Mouse (Mus musculus) large intestine, adult 2 months (tissue): Measurements from ENCODE around the gene Klc2. TPM values are rescaled to one million over a fixed set of nuclear protein-coding genes. Genes with fewer than 3 reads are reported as not detected.
"Not testable (repeated sequence)": the region's sequence is repeated elsewhere in the genome, so short reads cannot be mapped to it uniquely, and the experiment has no call there.

ENCODE experiments used
- DNase-seq: peaks from one replicate; pipeline ENCODE4 v3.0.0-alpha.2; 2012; ENCODE audit warnings: low read depth, low spot score
- WGBS: fragments of 180-500 bp; shearing (Covaris S2); methylation state at CpG from one replicate; pipeline ENCODE4 v1.1.7; 2018; 5-methylcytosine and 5-hydroxymethylcytosine counted together
- polyA plus RNA-seq: library from polyadenylated mRNA; depleted of rRNA; stranded (reverse); fragments of >200 nt; gene quantifications from 2 replicates; pipeline ENCODE4 v1.2.3, GENCODE M21; 2012; rRNA removed

Gene Klc2
- 13.6 and 17.0 TPM in 2 replicates for polyA plus RNA-seq

- WGBS: 3% methylated on average over 18 of the region's 18 CpGs
- DNase-seq: no peak
Observed at GRCm38 (mm10) chr19:5118384-5118698, at the start of gene Klc2. Gene Klc2, minus strand, starts transcription at chr19:5118560.

GRCm38 (mm10) chr19:5167477-5167876, 49.1 kb upstream of the Klc2 start:
- no peak for DNase-seq
- 90% methylated on average over 4 of the region's 4 CpGs for WGBS

GRCm38 (mm10) chr19:5164380-5164779, 46.0 kb upstream of the Klc2 start:
- no peak for DNase-seq
- WGBS: 78% methylated on average over 2 of the region's 2 CpGs

- no peak for DNase-seq
- WGBS: 87% methylated on average over 3 of the region's 3 CpGs
Observed at GRCm38 (mm10) chr19:5161913-5162312, 43.6 kb upstream of the Klc2 start.

- no peak for DNase-seq
- 94% methylated on average over 6 of the region's 6 CpGs for WGBS
Observed at GRCm38 (mm10) chr19:5152261-5152660, 33.9 kb upstream of the Klc2 start.

- WGBS: 89% methylated on average over 5 of the region's 5 CpGs
- DNase-seq: no peak
Observed at GRCm38 (mm10) chr19:5151741-5152140, 33.4 kb upstream of the Klc2 start.

GRCm38 (mm10) chr19:5151331-5151730, 33.0 kb upstream of the Klc2 start:
- peak; percentile 4 for DNase-seq
- whole genome bisulfite sequencing: 37% methylated on average over 3 of the region's 3 CpGs

- no peak for DNase-seq
- WGBS: 95% methylated on average over 6 of the region's 6 CpGs
Observed at GRCm38 (mm10) chr19:5150358-5150757, 32.0 kb upstream of the Klc2 start.

GRCm38 (mm10) chr19:5149041-5149440, 30.7 kb upstream of the Klc2 start:
- WGBS: 74% methylated on average over 6 of the region's 6 CpGs
- not testable (repeated sequence) for DNase-seq

- DNase-seq: peak; percentile 39
- 9% methylated on average over 2 of the region's 2 CpGs for WGBS
Observed at GRCm38 (mm10) chr19:5139640-5140039, 21.3 kb upstream of the Klc2 start.

- 30% methylated on average over 4 of the region's 4 CpGs for WGBS
- no peak for DNase-seq
Observed at GRCm38 (mm10) chr19:5131237-5131636, 12.9 kb upstream of the Klc2 start.

- DNase-seq: no peak
- 47% methylated on average over 1 of the region's 1 CpGs for WGBS
Observed at GRCm38 (mm10) chr19:5129770-5130169, 11.4 kb upstream of the Klc2 start.

GRCm38 (mm10) chr19:5124055-5124614, 5.8 kb upstream of the Klc2 start:
- WGBS: 56% methylated on average over 7 of the region's 7 CpGs
- DNase-seq: no peak

GRCm38 (mm10) chr19:5123241-5123640, 4.9 kb upstream of the Klc2 start:
- 80% methylated on average over 3 of the region's 3 CpGs for whole genome bisulfite sequencing
- no peak for DNase-seq

- DNase-seq: no peak
- WGBS: 81% methylated on average over 10 of the region's 10 CpGs
Observed at GRCm38 (mm10) chr19:5122492-5122891, 4.1 kb upstream of the Klc2 start.

- WGBS: under 1% methylated on average over 82 of the region's 83 CpGs
- peak; percentile 57 for DNase-seq
Observed at GRCm38 (mm10) chr19:5117494-5118383, 621 bp downstream of the Klc2 start.

GRCm38 (mm10) chr19:5113783-5114182, 4.6 kb downstream of the Klc2 start:
- DNase-seq: no peak
- 84% methylated on average over 7 of the region's 7 CpGs for WGBS

GRCm38 (mm10) chr19:5109659-5110453, 8.5 kb downstream of the Klc2 start:
- WGBS: 81% methylated on average over 19 of the region's 19 CpGs
- DNase-seq: no peak

GRCm38 (mm10) chr19:5108702-5109101, 9.7 kb downstream of the Klc2 start:
- DNase-seq: no peak
- WGBS: 49% methylated on average over 4 of the region's 4 CpGs

GRCm38 (mm10) chr19:5108271-5108575, 10.1 kb downstream of the Klc2 start:
- DNase-seq: no peak
- 32% methylated on average over 5 of the region's 5 CpGs for WGBS
